Mouse (Mus musculus) lung, adult 2 months (tissue): ENCODE data around the gene Cphx3. TPM values are rescaled to one million over a fixed set of nuclear protein-coding genes. Genes with fewer than 3 reads are reported as not detected.
"Not testable (repeated sequence)": the region's sequence is repeated elsewhere in the genome, so short reads cannot be mapped to it uniquely, and the experiment has no call there.

Experiments used
- DNase-seq: peaks from one replicate; pipeline ENCODE4 v3.0.0; 2022
- H3K4me1 ChIP-seq: fragments of 200-500 bp; 2 replicates; pipeline ENCODE4 v1.6.1; 2011; ENCODE audit warnings: low read length; ENCODE audit not compliant: control insufficient read depth, insufficient read depth
- H3K4me3 ChIP-seq: fragments of 200-500 bp; replicated peaks from 2 replicates; pipeline ENCODE3; 2011; ENCODE audit warnings: low read depth, mild to moderate bottlenecking, control low read depth, low read length; ENCODE audit errors: extremely low read depth
- WGBS: fragments of 180-500 bp; shearing (Covaris S2); methylation state at CpG from one replicate; pipeline ENCODE4 v1.1.7; 2018; 5-methylcytosine and 5-hydroxymethylcytosine counted together
- polyA plus RNA-seq: library from polyadenylated mRNA; depleted of rRNA; stranded (reverse); fragments of >200 nt; gene quantifications from 2 replicates; pipeline ENCODE4 v1.2.3, GENCODE M21; 2012

Gene Cphx3
- polyA plus RNA-seq, 1 experiment, result not detected

DNA sequence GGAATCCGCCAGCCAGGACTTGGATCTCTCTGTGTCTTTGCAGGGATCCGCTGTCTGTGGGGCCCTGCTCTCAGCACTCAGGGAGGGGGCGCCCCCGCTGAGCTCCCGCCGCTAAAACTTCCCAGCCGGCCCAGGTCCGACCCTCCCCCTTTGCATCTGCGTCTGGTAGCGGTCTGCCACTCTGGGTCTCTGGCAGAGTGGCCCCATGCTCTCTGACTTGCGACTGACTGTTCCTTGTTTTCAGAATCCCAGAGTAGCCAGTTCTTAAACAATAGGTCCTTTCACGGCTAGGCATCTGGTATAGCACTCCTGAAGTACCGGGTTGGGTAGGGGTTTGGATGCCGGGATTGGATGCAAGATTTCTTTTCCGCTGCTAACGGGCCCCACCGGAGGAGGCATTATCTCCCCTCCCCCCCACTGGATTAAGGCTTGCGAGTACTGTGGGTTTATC, 36.5 kb downstream of the Cphx3 start:
- DNase-seq, H3K4me3 ChIP-seq, H3K4me1 ChIP-seq: not testable (repeated sequence)
- WGBS, result no CpG with 5 or more reads among the region's 18 CpGs

GRCm38 (mm10) chr14:26119095-26119494, 37.0 kb downstream of the Cphx3 start:
- not testable (repeated sequence) for H3K4me1 ChIP-seq, DNase-seq, H3K4me3 ChIP-seq
- WGBS, result no CpG with 5 or more reads among the region's 7 CpGs

- not testable (repeated sequence) for H3K4me1 ChIP-seq, DNase-seq, H3K4me3 ChIP-seq
- WGBS, result no CpG with 5 or more reads among the region's 2 CpGs
Observed at GRCm38 (mm10) chr14:26147095-26147494, 65.0 kb downstream of the Cphx3 start.

- not testable (repeated sequence) for H3K4me3 ChIP-seq, DNase-seq, H3K4me1 ChIP-seq
- no CpG with 5 or more reads among the region's 7 CpGs for WGBS
Observed at GRCm38 (mm10) chr14:26156032-26156431, 73.9 kb downstream of the Cphx3 start.

- H3K4me1 ChIP-seq, DNase-seq, H3K4me3 ChIP-seq: not testable (repeated sequence)
- WGBS, result no CpG with 5 or more reads among the region's 9 CpGs
Observed at GRCm38 (mm10) chr14:26161156-26161555, 79.1 kb downstream of the Cphx3 start.

- H3K4me1 ChIP-seq, H3K4me3 ChIP-seq, DNase-seq: not testable (repeated sequence)
- WGBS, result no CpG with 5 or more reads among the region's 5 CpGs
Observed at GRCm38 (mm10) chr14:26162423-26162822, 80.3 kb downstream of the Cphx3 start.

GRCm38 (mm10) chr14:26165266-26165665, 83.2 kb downstream of the Cphx3 start:
- WGBS, result no CpG with 5 or more reads among the region's 12 CpGs
- not testable (repeated sequence) for H3K4me3 ChIP-seq, H3K4me1 ChIP-seq, DNase-seq

- not testable (repeated sequence) for DNase-seq, H3K4me3 ChIP-seq, H3K4me1 ChIP-seq
- no CpG with 5 or more reads among the region's 3 CpGs for WGBS
Observed at GRCm38 (mm10) chr14:26173955-26174354, 91.9 kb downstream of the Cphx3 start.

DNA sequence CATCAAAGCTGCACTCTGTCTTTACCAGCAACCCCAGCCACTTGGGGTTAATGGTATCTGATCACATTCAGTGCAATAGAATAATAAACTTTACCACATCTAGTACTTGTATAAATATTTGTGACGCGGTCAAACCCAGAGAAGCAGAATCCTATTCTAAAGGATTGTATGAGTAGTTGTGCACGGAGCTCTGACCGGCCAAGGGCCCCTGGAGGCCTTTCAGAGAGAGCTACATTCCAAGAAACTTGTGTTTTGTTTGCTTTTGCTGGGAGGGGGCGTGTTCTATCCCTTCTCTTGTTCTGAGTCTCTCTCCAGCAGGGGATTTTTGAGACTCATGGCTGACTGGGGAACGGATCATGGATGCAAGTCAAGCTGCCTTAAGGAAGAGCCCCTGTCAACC, 92.9 kb downstream of the Cphx3 start:
- DNase-seq, H3K4me3 ChIP-seq, H3K4me1 ChIP-seq: not testable (repeated sequence)
- no CpG with 5 or more reads among the region's 6 CpGs for WGBS

- not testable (repeated sequence) for H3K4me3 ChIP-seq, H3K4me1 ChIP-seq, DNase-seq
- no CpG with 5 or more reads among the region's 10 CpGs for WGBS
Observed at GRCm38 (mm10) chr14:26181660-26182059, 99.6 kb downstream of the Cphx3 start.

- not testable (repeated sequence) for H3K4me3 ChIP-seq, DNase-seq, H3K4me1 ChIP-seq
- no CpG with 5 or more reads among the region's 10 CpGs for WGBS
Observed at GRCm38 (mm10) chr14:26182380-26182779, 100.3 kb downstream of the Cphx3 start, which contains the start of gene Plac9b. Plac9b (minus strand) TSS chr14:26182480.

DNA sequence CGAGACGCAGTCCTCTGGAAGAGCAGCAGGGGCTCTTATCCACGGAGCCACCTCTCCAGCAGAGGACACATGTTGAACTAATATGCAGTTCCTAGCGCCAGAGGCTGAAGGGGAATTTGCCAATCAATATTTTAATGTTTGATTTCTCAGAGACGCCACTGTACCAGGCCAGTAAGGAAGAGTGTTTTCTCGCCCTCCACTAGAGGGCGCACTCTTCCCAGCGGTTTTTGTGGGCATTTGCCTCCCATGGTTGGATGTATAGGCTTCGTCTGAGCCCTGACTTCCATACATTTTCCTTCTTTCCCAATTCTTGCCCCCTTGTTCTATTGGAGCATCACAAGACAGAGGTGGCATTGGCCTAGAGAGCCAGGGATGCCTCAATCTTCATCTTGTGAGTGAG, 104.5 kb downstream of the Cphx3 start:
- not testable (repeated sequence) for H3K4me1 ChIP-seq, DNase-seq, H3K4me3 ChIP-seq
- no CpG with 5 or more reads among the region's 9 CpGs for WGBS

DNA sequence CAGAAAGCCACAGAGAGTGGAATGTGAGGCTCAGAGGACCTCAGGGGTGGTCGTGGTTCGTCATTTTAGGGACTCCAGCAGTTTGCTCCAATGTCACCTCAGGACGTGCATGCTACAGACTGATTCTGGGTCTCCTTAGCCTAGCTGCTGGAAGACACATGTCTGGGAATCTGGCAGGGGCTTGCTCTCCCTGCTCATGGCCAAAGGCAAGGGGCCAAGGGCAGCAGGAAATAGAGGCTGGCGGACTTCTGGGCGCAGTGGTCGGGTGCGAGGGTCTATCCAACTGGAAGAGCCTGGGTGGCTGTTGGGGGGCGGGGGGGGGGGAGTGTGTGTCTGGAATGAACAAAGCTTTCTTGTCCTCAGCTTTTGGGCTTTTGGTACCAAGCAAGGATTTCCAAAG, 106.3 kb downstream of the Cphx3 start:
- not testable (repeated sequence) for DNase-seq, H3K4me1 ChIP-seq, H3K4me3 ChIP-seq
- WGBS, result no CpG with 5 or more reads among the region's 8 CpGs

DNA sequence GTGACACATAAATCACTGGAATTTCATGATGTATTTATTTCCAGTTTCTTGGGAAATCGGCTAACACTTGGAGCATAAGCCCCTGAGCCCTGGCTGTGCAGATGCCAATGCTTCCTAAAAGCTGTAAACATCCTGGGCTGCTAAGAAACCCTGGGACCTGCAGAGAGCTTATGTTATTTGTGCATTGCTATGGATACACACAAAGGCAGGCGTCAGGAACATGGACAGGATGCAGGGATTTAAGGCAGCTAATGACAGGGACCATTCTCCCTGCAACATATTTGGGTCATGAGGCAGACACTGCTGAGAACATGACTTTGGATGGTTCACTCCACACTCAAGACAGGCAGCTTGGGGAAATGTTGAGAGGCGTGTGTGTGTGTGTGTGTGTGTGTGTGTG, 115.8 kb downstream of the Cphx3 start:
- WGBS, result no CpG with 5 or more reads among the region's 3 CpGs
- not testable (repeated sequence) for H3K4me1 ChIP-seq, DNase-seq, H3K4me3 ChIP-seq

DNA sequence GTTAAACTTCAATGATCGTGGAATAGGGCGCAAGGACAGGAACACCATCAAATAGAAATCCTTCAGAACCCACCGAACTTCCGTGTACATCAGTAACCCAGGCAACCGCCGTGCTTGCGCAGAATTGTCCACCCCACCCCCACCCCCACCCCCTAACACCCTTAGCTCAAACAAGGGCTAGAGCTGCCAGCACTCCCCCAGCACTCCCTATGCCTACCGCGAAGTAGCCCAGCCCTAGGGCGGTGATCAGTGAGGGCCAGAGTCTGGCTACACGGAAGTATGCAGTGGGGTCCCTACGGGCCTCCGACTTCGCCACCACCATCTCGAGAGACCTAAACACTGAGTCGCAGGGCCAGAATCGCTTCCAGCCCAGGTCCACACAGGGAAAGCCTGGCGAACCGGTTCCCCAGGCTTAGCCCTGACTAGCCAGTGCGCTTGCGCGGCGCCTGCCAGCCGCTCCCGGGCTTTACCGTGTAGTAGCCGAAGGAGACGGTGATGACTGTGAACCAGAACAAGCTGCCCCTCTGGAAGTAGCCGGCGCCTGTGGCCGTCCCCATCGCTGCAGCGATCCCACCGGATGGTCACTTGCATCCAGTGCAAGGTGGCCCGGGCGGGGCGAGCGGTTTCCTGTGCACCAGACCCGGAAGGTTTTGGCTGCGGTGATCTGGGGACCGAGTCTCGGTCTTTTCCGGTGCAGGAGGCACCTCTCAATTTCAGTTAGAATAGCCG, 124.3 kb downstream of the Cphx3 start:
- not testable (repeated sequence) for H3K4me3 ChIP-seq, H3K4me1 ChIP-seq, DNase-seq
- WGBS, result no CpG with 5 or more reads among the region's 44 CpGs

- not testable (repeated sequence) for H3K4me3 ChIP-seq, DNase-seq, H3K4me1 ChIP-seq
- no CpG with 5 or more reads among the region's 10 CpGs for WGBS
Observed at GRCm38 (mm10) chr14:26206926-26207247, 124.8 kb downstream of the Cphx3 start, which contains the start of gene Tmem254b. Tmem254b (minus strand) TSS chr14:26207041.
